Mouse (Mus musculus) liver, adult 2 months (tissue): Measurements from ENCODE around the gene Rab33a. TPM values are rescaled to one million over a fixed set of nuclear protein-coding genes. Genes with fewer than 3 reads are reported as not detected.
A peak's percentile ranks its signal among the peaks of the same experiment; 100 is the strongest.

Experiments used
- DNase-seq: peaks from one replicate; pipeline ENCODE4 v3.0.0-alpha.2; 2011; ENCODE audit warnings: low read depth, low spot score; ENCODE audit errors: extremely low read depth
- H3K27ac ChIP-seq: fragments of 200-500 bp; replicated peaks from 2 replicates; pipeline ENCODE4 v1.5.1; 2012; ENCODE audit warnings: low read depth, mild to moderate bottlenecking, control low read depth, inconsistent platforms, low read length; ENCODE audit not compliant: insufficient read depth
- H3K27me3 ChIP-seq: fragments of 200-500 bp; 2 replicates; pipeline ENCODE4 v1.6.1; 2012; ENCODE audit warnings: mild to moderate bottlenecking, moderate library complexity, low read length, inconsistent platforms; ENCODE audit not compliant: control insufficient read depth, insufficient read depth
- H3K36me3 ChIP-seq: fragments of 200-500 bp; 2 replicates; pipeline ENCODE4 v1.6.1; 2012; ENCODE audit warnings: low read length, inconsistent platforms; ENCODE audit not compliant: control insufficient read depth, insufficient read depth
- H3K4me1 ChIP-seq: fragments of 200-500 bp; 2 replicates; pipeline ENCODE4 v1.6.1; 2011; ENCODE audit warnings: low read length; ENCODE audit not compliant: control insufficient read depth, insufficient read depth
- H3K4me3 ChIP-seq: fragments of 200-500 bp; 2 replicates; pipeline ENCODE4 v1.5.1; 2011; ENCODE audit warnings: low read depth, mild to moderate bottlenecking, control low read depth, low read length, moderate library complexity; ENCODE audit not compliant: insufficient read depth
- H3K79me2 ChIP-seq: fragments of 200-500 bp; 2 replicates; pipeline ENCODE4 v1.6.1; 2012; ENCODE audit warnings: inconsistent platforms, mild to moderate bottlenecking, low read length, moderate library complexity; ENCODE audit not compliant: control insufficient read depth, insufficient read depth
- H3K9ac ChIP-seq: fragments of 200-500 bp; 2 replicates; pipeline ENCODE4 v1.6.1; 2012; ENCODE audit warnings: low read depth, mild to moderate bottlenecking, control low read depth, inconsistent platforms, low read length
- CTCF ChIP-seq: fragments of 200-500 bp; IDR thresholded peaks from 2 replicates; pipeline ENCODE4 v1.5.1; 2011; ENCODE audit warnings: low read depth, low read length, control low read depth
- POLR2A ChIP-seq: fragments of 200-500 bp; IDR thresholded peaks from 2 replicates; pipeline ENCODE4 v1.6.1; 2011; ENCODE audit warnings: low read length, control low read depth; ENCODE audit not compliant: insufficient read depth; ENCODE audit errors: extremely low read depth
- WGBS: fragments of 180-500 bp; shearing (Covaris S2); methylation state at CpG from one replicate; pipeline ENCODE4 v1.1.7; 2018; 5-methylcytosine and 5-hydroxymethylcytosine counted together
- polyA plus RNA-seq: library from polyadenylated mRNA; depleted of rRNA; stranded (reverse); fragments of >200 nt; gene quantifications from 2 replicates; pipeline ENCODE4 v1.2.3, GENCODE M21; 2012
- total RNA-seq: library from RNA; depleted of rRNA; stranded (reverse); fragments of >200 nt; gene quantifications from 2 replicates; pipeline ENCODE4 v1.2.3, GENCODE M21; 2014

Gene Rab33a
- total and polyA plus RNA-seq, 2 experiments = 0.12 TPM; not detected in 1

DNA sequence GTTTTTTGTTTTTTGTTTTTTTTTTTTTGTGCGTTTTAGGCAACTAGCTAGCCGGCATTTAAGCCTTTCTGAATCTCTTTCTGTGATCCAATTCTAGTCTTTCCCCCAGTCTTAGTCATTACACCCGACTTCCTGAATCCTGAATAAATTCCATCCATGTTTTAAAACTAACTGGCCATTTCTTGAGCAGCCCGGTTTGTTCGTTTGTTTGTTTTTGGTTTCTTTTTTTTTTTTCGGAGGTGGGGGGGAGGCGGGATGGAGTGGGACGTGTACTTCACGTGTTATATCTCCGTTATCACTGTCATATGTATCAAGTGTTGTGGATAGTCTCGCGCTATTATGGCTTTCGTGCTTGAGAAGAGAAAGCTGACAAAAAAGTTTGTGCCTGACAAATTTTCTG is 5.3 kb upstream of the Rab33a start:
- Histone ChIP-seq H3K36me3 (no peaks in the 10 kb centered on the region), H3K27ac (peak overlapping the region; percentile 42), H3K4me1 (peaks cover 1% of the 10 kb centered on the region; the same call in 1 of the 2 replicates), H3K4me3 (peak overlapping the region; percentile 68), H3K27me3 (no peaks in the 10 kb centered on the region), H3K9ac (peak overlapping the region; percentile 61), H3K79me2 (peaks cover 4% of the 10 kb centered on the region; the same call in 1 of the 2 replicates)
- 1% methylated on average over 13 of the region's 13 CpGs for WGBS
- TF ChIP-seq CTCF = no peak
- no peak for TF ChIP-seq POLR2A
- no peak for DNase-seq

- Histone ChIP-seq H3K27ac (no peak overlapping the region), H3K4me1 (no peaks in the 10 kb centered on the region; the same call in 1 of the 2 replicates), H3K9ac (no peak overlapping the region), H3K27me3 (no peaks in the 10 kb centered on the region), H3K4me3 (no peak overlapping the region), H3K79me2 (no peaks in the 10 kb centered on the region), H3K36me3 (no peaks in the 10 kb centered on the region)
- 47% methylated on average over 14 of the region's 15 CpGs for WGBS
- no peak for DNase-seq
- TF ChIP-seq POLR2A (no peak), CTCF (no peak)
Observed at GRCm38 (mm10) chrX:48518211-48518807, 776 bp upstream of the Rab33a start.

GRCm38 (mm10) chrX:48519549-48520085 is 532 bp downstream of the Rab33a start:
- 12% methylated on average over 20 of the region's 20 CpGs for WGBS
- no peak for DNase-seq

DNA sequence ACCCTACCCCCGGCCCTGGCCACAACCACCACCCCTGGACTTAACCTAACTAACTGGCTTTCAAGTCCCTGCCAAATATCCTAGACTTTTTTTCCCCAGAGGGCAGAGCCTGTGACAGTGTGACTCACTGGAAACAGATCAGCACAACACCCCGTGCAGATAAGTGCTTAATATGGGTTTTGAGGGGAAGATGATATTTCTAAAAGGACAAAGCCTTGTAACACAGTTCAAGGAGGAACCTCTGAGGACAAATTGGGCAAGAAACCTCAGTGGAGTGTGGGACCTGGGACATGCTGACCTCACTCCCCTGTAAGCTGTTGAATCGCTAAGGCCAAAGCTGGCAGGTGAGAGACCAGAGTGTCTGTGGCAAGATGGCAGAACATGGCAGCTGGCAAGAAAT is 2.6 kb downstream of the Rab33a start:
- Histone ChIP-seq H3K4me3 (no peak overlapping the region), H3K79me2 (no peaks in the 10 kb centered on the region), H3K27ac (no peak overlapping the region), H3K4me1 (no peaks in the 10 kb centered on the region), H3K27me3 (no peaks in the 10 kb centered on the region), H3K36me3 (no peaks in the 10 kb centered on the region), H3K9ac (no peak overlapping the region)
- no peak for TF ChIP-seq POLR2A
- 84% methylated on average over 3 of the region's 3 CpGs for WGBS
- DNase-seq = no peak

More at GRCm38 (mm10) chrX:48519549-48520085, 532 bp downstream of the Rab33a start:
- H3K4me3 ChIP-seq = peak overlapping the region; percentile 16; the same call in 1 of the 2 replicates
- no peak overlapping the region for H3K9ac ChIP-seq
- H3K27me3 ChIP-seq = no peaks in the 10 kb centered on the region
- no peak overlapping the region for H3K27ac ChIP-seq
- no peaks in the 10 kb centered on the region for H3K4me1 ChIP-seq
- TF ChIP-seq CTCF = no peak
- no peak for TF ChIP-seq POLR2A
- H3K36me3 ChIP-seq = no peaks in the 10 kb centered on the region
- H3K79me2 ChIP-seq = no peaks in the 10 kb centered on the region

GRCm38 (mm10) chrX:48523512-48523911 is 4.4 kb downstream of the Rab33a start:
- H3K36me3 ChIP-seq = no peaks in the 10 kb centered on the region
- TF ChIP-seq CTCF (no peak), POLR2A (no peak)
- no peak overlapping the region for H3K27ac ChIP-seq
- no peak overlapping the region for H3K4me3 ChIP-seq
- H3K79me2 ChIP-seq = no peaks in the 10 kb centered on the region
- H3K4me1 ChIP-seq = no peaks in the 10 kb centered on the region
- no peak overlapping the region for H3K9ac ChIP-seq
- no peaks in the 10 kb centered on the region for H3K27me3 ChIP-seq
- no peak for DNase-seq
- 72% methylated on average over 3 of the region's 3 CpGs for WGBS

GRCm38 (mm10) chrX:48525332-48525731 is 6.2 kb downstream of the Rab33a start:
- Histone ChIP-seq H3K27ac (no peak overlapping the region), H3K36me3 (no peaks in the 10 kb centered on the region), H3K79me2 (no peaks in the 10 kb centered on the region), H3K27me3 (no peaks in the 10 kb centered on the region), H3K4me1 (no peaks in the 10 kb centered on the region), H3K9ac (no peak overlapping the region), H3K4me3 (no peak overlapping the region)
- no peak for TF ChIP-seq POLR2A
- no peak for TF ChIP-seq CTCF
- WGBS = 87% methylated on average over 1 of the region's 1 CpGs
- DNase-seq = no peak
